Mouse (Mus musculus): ENCODE data around the gene Gm5148. TPM values are rescaled to one million over a fixed set of nuclear protein-coding genes. Genes with fewer than 3 reads are reported as not detected.

Gm5148 gene
- polyA plus RNA-seq, 1 experiment, result 5.8 TPM

DNA sequence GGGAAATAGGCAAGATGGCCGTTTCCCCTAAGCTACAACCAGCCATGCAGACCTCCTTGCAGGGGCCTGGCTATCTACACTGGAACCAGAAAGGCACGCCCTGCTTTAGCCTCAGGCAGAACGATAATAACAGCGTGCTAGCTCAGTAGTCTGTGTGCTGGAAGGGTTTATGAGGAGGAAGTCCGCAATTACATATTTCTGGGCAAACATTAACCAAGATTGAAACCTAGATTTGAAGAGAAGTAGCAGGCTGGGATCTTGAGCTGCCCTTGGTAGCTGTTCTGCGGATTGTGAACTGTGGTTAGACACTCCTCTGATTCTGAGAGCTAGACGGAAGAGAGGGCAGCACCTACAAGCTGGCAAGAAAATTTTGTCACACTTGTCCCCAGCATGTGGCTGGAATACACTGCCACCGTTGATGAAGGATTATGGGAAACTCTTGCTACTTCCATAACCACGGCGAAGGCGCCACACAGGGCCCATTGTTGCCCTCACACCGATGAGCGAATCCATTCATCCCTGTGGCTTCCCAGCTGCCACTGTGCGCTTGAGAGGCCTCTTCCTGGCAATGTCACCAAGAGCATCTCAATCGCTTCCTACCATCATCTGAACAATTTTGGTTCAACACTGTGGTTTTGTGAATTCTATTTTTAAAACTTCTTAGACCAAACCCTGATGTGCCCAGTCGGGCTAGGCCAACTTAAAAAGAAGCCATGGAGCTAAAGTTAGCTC lies 23.9 kb upstream of the Gm5148 start:
- H3ac ChIP-seq (ENCODE audit: control insufficient read depth, insufficient read length, low read depth), result no peak overlapping the region
- H3K79me2 ChIP-seq (ENCODE audit: control insufficient read depth, insufficient read depth), result no peaks in the 10 kb centered on the region

GRCm38 (mm10) chr3:37747258-37748001 lies 23.1 kb upstream of the Gm5148 start:
- TF ChIP-seq USF1 (IDR thresholded peaks at IDR 0.05; ENCODE audit: low read depth), result no peak
- no peak for TF ChIP-seq CTCF (IDR thresholded peaks at IDR 0.05; ENCODE audit: control insufficient read depth, insufficient read depth, insufficient read length)
- no peak for TF ChIP-seq CEBPB (IDR thresholded peaks at IDR 0.05; ENCODE audit: low read depth)
- no peak for TF ChIP-seq FOSL1 (IDR thresholded peaks at IDR 0.05; ENCODE audit: insufficient read depth, low read length, poor library complexity, severe bottlenecking)
- no peak for TF ChIP-seq MYOG (IDR thresholded peaks at IDR 0.05; ENCODE audit: control insufficient read depth, extremely low read depth, insufficient read length)
- no peak for TF ChIP-seq MAX (IDR thresholded peaks at IDR 0.05)
- no peak for TF ChIP-seq MYOD1 (IDR thresholded peaks at IDR 0.05; ENCODE audit: control insufficient read depth, insufficient read length, low read depth)
- no peaks in the 10 kb centered on the region for H3K79me3 ChIP-seq (ENCODE audit: low read depth)
- no peaks in the 10 kb centered on the region for H3K27me3 ChIP-seq (ENCODE audit: control insufficient read depth, insufficient read depth, insufficient read length)
- no peak overlapping the region for H3ac ChIP-seq (ENCODE audit: control insufficient read depth, insufficient read length, low read depth)
- H3K4me3 ChIP-seq (ENCODE audit: insufficient read depth, poor library complexity, severe bottlenecking), result no peak overlapping the region
- H3K79me2 ChIP-seq (ENCODE audit: control insufficient read depth, insufficient read depth), result no peaks in the 10 kb centered on the region
- H3K36me3 ChIP-seq (ENCODE audit: control insufficient read depth, insufficient read depth), result no peaks in the 10 kb centered on the region

More for the DNA sequence above, 23.9 kb upstream of the Gm5148 start:
- TF ChIP-seq FOSL1 (IDR thresholded peaks at IDR 0.05; ENCODE audit: insufficient read depth, low read length, poor library complexity, severe bottlenecking), result no peak
- TF ChIP-seq USF1 (IDR thresholded peaks at IDR 0.05; ENCODE audit: low read depth), result no peak
- TF ChIP-seq MYOD1 (IDR thresholded peaks at IDR 0.05; ENCODE audit: control insufficient read depth, insufficient read length, low read depth), result no peak
- TF ChIP-seq MYOG (IDR thresholded peaks at IDR 0.05; ENCODE audit: control insufficient read depth, extremely low read depth, insufficient read length), result no peak
- TF ChIP-seq MAX (IDR thresholded peaks at IDR 0.05), result no peak
- no peak for TF ChIP-seq CEBPB (IDR thresholded peaks at IDR 0.05; ENCODE audit: low read depth)
- no peak for TF ChIP-seq CTCF (IDR thresholded peaks at IDR 0.05; ENCODE audit: control insufficient read depth, insufficient read depth, insufficient read length)
- H3K36me3 ChIP-seq (ENCODE audit: control insufficient read depth, insufficient read depth), result no peaks in the 10 kb centered on the region
- no peaks in the 10 kb centered on the region for H3K79me3 ChIP-seq (ENCODE audit: low read depth)
- H3K4me3 ChIP-seq (ENCODE audit: insufficient read depth, poor library complexity, severe bottlenecking), result no peak overlapping the region
- H3K27me3 ChIP-seq (ENCODE audit: control insufficient read depth, insufficient read depth, insufficient read length), result no peaks in the 10 kb centered on the region

GRCm38 (mm10) chr3:37744050-37744449 lies 19.8 kb upstream of the Gm5148 start:
- no peaks in the 10 kb centered on the region for H3K79me3 ChIP-seq (ENCODE audit: low read depth)
- no peak overlapping the region for H3K4me3 ChIP-seq (ENCODE audit: insufficient read depth, poor library complexity, severe bottlenecking)
- TF ChIP-seq USF1 (IDR thresholded peaks at IDR 0.05; ENCODE audit: low read depth), result no peak
- no peak for TF ChIP-seq FOSL1 (IDR thresholded peaks at IDR 0.05; ENCODE audit: insufficient read depth, low read length, poor library complexity, severe bottlenecking)
- TF ChIP-seq MAX (IDR thresholded peaks at IDR 0.05), result no peak
- TF ChIP-seq MYOD1 (IDR thresholded peaks at IDR 0.05; ENCODE audit: control insufficient read depth, insufficient read length, low read depth), result no peak
- no peak for TF ChIP-seq MYOG (IDR thresholded peaks at IDR 0.05; ENCODE audit: control insufficient read depth, extremely low read depth, insufficient read length)
- TF ChIP-seq CTCF (IDR thresholded peaks at IDR 0.05; ENCODE audit: control insufficient read depth, insufficient read depth, insufficient read length), result no peak
- TF ChIP-seq CEBPB (IDR thresholded peaks at IDR 0.05; ENCODE audit: low read depth), result no peak
- no peaks in the 10 kb centered on the region for H3K79me2 ChIP-seq (ENCODE audit: control insufficient read depth, insufficient read depth)
- no peaks in the 10 kb centered on the region for H3K27me3 ChIP-seq (ENCODE audit: control insufficient read depth, insufficient read depth, insufficient read length)
- H3ac ChIP-seq (ENCODE audit: control insufficient read depth, insufficient read length, low read depth), result no peak overlapping the region
- H3K36me3 ChIP-seq (ENCODE audit: control insufficient read depth, insufficient read depth), result no peaks in the 10 kb centered on the region

DNA sequence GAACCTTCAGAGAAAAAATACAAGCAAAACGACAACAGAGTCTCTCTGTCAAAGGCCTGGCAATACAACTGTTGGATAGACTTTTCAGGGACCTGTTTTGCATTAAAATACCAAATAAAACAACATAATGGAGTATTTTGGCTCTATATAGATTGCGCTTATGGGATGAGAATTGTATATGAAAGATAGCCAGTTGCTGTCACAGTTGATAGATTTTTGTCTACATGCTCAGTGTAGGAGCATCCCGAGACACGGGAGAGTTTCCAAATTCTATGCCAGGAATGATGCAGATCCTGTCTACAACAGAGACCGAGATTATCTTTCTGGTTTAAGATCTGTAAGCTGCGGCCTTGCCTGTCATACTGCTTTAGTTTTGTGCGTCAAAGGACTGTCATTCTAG lies 15.7 kb upstream of the Gm5148 start:
- no peak for TF ChIP-seq MAX (IDR thresholded peaks at IDR 0.05)
- no peak for TF ChIP-seq MYOD1 (IDR thresholded peaks at IDR 0.05; ENCODE audit: control insufficient read depth, insufficient read length, low read depth)
- Histone ChIP-seq H3K36me3 (ENCODE audit: control insufficient read depth, insufficient read depth) (no peaks in the 10 kb centered on the region), H3ac (ENCODE audit: control insufficient read depth, insufficient read length, low read depth) (no peak overlapping the region), H3K27me3 (ENCODE audit: control insufficient read depth, insufficient read depth, insufficient read length) (no peaks in the 10 kb centered on the region), H3K79me2 (ENCODE audit: control insufficient read depth, insufficient read depth) (no peaks in the 10 kb centered on the region), H3K79me3 (ENCODE audit: low read depth) (no peaks in the 10 kb centered on the region), H3K4me3 (ENCODE audit: insufficient read depth, poor library complexity, severe bottlenecking) (no peak overlapping the region)

DNA sequence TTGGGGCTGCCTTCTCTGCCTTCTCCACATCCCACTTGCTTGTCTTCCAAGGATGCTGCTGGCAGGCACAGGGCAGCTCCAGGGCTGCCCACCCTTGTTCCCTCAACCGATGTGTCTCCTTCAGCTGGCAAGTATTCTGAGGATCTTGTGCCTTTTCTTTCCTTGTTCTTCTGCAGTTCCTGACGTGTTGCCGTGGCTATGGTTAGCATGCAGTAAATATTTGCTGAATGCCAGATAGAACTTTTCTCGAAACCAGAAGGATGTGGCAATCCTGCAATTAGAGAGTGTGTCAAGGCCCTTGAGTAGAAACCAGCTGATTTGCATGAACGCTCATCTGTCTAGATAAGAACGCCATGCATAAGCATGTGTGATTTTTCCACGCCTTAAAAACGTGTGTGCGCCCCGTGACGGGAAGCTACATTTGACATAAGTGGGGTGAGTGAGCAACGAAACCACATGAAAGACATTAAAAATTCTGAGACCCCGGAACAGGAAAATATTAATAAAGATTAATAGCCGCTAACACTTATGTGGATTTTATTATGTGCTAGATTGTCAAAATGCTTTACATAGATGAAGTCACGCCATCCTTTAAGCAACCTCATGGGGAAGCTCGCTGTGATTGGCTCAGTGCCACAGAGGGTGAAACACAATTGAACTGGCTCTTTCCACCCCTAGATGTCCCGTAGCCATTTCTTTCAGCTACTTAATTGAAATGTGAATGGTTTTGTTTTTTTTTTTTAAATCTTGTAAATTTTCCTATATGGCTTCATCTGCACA lies 14.1 kb upstream of the Gm5148 start:
- no peaks in the 10 kb centered on the region for H3K36me3 ChIP-seq (ENCODE audit: control insufficient read depth, insufficient read depth)
- no peaks in the 10 kb centered on the region for H3K27me3 ChIP-seq (ENCODE audit: control insufficient read depth, insufficient read depth, insufficient read length)
- TF ChIP-seq USF1 (IDR thresholded peaks at IDR 0.05; ENCODE audit: low read depth) (no peak), CTCF (IDR thresholded peaks at IDR 0.05; ENCODE audit: control insufficient read depth, insufficient read depth, insufficient read length) (no peak), MAX (IDR thresholded peaks at IDR 0.05) (no peak), MYOG (IDR thresholded peaks at IDR 0.05; ENCODE audit: control insufficient read depth, extremely low read depth, insufficient read length) (no peak), CEBPB (IDR thresholded peaks at IDR 0.05; ENCODE audit: low read depth) (no peak), FOSL1 (IDR thresholded peaks at IDR 0.05; ENCODE audit: insufficient read depth, low read length, poor library complexity, severe bottlenecking) (no peak), MYOD1 (IDR thresholded peaks at IDR 0.05; ENCODE audit: control insufficient read depth, insufficient read length, low read depth) (no peak)
- no peak overlapping the region for H3K4me3 ChIP-seq (ENCODE audit: insufficient read depth, poor library complexity, severe bottlenecking)
- H3ac ChIP-seq (ENCODE audit: control insufficient read depth, insufficient read length, low read depth), result no peak overlapping the region
- H3K79me3 ChIP-seq (ENCODE audit: low read depth), result no peaks in the 10 kb centered on the region
- no peaks in the 10 kb centered on the region for H3K79me2 ChIP-seq (ENCODE audit: control insufficient read depth, insufficient read depth)

Data from C2C12 (cell line).